ENCODE assay signal across 8 mouse cellular contexts in the genomic region with DNA sequence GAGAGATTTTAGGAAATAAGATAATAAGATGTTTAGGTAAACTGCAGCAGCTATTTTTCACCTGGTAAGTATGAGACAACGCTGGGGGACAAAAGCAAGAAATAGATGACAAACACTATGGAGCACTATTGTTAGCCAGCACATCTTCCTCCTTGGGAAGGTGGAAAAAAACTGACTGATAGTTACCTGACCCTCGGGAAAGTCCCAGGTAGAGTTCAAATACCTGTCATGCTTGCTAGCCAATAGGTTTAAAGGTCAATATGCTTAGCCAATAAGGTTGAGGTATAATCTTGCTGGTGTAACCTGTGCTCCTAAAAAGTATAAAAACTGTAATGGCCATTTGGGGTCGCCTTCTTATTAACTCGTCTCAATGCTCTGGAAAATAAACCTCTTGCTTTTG. TPM values are rescaled to one million over a fixed set of nuclear protein-coding genes. Genes with fewer than 3 reads are reported as not detected.
DNase-seq lines count a peak whose midpoint lies in the region; ATAC-seq lines count a peak whose summit lies in the region.

No protein-coding gene starts in this region.

- H3K36me3 ChIP-seq in erythroblast, embryonic 14.5 days (ENCODE audit: control insufficient read depth), result peaks cover 4% of the 10 kb centered on the region; the same call in 1 of the 2 replicates
- H3K36me3 ChIP-seq in neural tube, embryonic 11.5 days (ENCODE audit: control insufficient read depth, insufficient read depth, low read length), result no peaks in the 10 kb centered on the region
- H3K36me3 ChIP-seq in liver, embryonic 15.5 days (replicated peaks), result no peaks in the 10 kb centered on the region

- no peaks in the 10 kb centered on the region for H3K9me3 ChIP-seq in erythroblast, embryonic 14.5 days (ENCODE audit: control insufficient read depth, low read length)
- no peaks in the 10 kb centered on the region for H3K9me3 ChIP-seq in neural tube, embryonic 11.5 days (ENCODE audit: control insufficient read depth, low read length)
- H3K9me3 ChIP-seq in liver, embryonic 15.5 days (replicated peaks), result no peaks in the 10 kb centered on the region

- peaks cover 19% of the 10 kb centered on the region for H3K4me1 ChIP-seq in erythroblast, embryonic 14.5 days (ENCODE audit: control insufficient read depth)
- 0 out of 2 replicates have a peak, but pooled peaks cover 5% of the 10 kb centered on the region for H3K4me1 ChIP-seq in neural tube, embryonic 11.5 days (ENCODE audit: control insufficient read depth, insufficient read depth, low read length)
- peaks cover 21% of the 10 kb centered on the region for H3K4me1 ChIP-seq in liver, embryonic 15.5 days (replicated peaks)

- H3K27me3 ChIP-seq in erythroblast, embryonic 14.5 days (ENCODE audit: control insufficient read depth), result no peaks in the 10 kb centered on the region; the same call in 1 of the 2 replicates
- no peaks in the 10 kb centered on the region for H3K27me3 ChIP-seq in neural tube, embryonic 11.5 days (ENCODE audit: control insufficient read depth, insufficient read depth, low read length)
- H3K27me3 ChIP-seq in liver, embryonic 15.5 days, result no peaks in the 10 kb centered on the region

- H3K4me2 ChIP-seq in neural tube, embryonic 11.5 days (ENCODE audit: low read depth), result peak overlapping the region; percentile 52
- H3K4me2 ChIP-seq in liver, embryonic 15.5 days, result peak overlapping the region; percentile 79

- 20% methylated on average over 4 of the region's 4 CpGs for WGBS in neural tube, embryonic 11.5 days
- WGBS in liver, embryonic 15.5 days (ENCODE audit: insufficient replicate concordance), result 35% methylated on average over 4 of the region's 4 CpGs

- DNase-seq in neural tube, embryonic 11.5 days (ENCODE audit: low spot score), result no peak
- no peak for DNase-seq in neural tube, embryonic 10.5 days (ENCODE audit: extremely low spot score, low spot score)
- no peak for DNase-seq in Muller cell, postnatal 12 days (ENCODE audit: inconsistent ontology term)
- no peak for DNase-seq in spleen, adult 18-20 months

- H3K9ac ChIP-seq in neural tube, embryonic 11.5 days (ENCODE audit: low read length), result peak overlapping the region; percentile 72
- peak overlapping the region; percentile 74 for H3K9ac ChIP-seq in liver, embryonic 15.5 days

- ATAC-seq in erythroblast, adult 5-6 weeks (replicated peaks; ENCODE audit: low FRiP score, poor library complexity, severe bottlenecking), result no peak
- no peak for ATAC-seq in neural tube, embryonic 11.5 days (ENCODE audit: insufficient read depth, low FRiP score, low TSS enrichment)
- ATAC-seq in liver, embryonic 15.5 days (ENCODE audit: insufficient read depth), result no peak
- no peak for ATAC-seq in megakaryocyte progenitor cell, adult 5-6 weeks (replicated peaks; ENCODE audit: poor library complexity)

- no peak overlapping the region for H3K27ac ChIP-seq in neural tube, embryonic 11.5 days (ENCODE audit: low read depth, low read length)
- peak overlapping the region; percentile 67 for H3K27ac ChIP-seq in liver, embryonic 15.5 days (replicated peaks)

- peak overlapping the region; percentile 84 for H3K4me3 ChIP-seq in erythroblast, embryonic 14.5 days (replicated peaks)
- H3K4me3 ChIP-seq in neural tube, embryonic 11.5 days (ENCODE audit: low read depth, low read length), result peak overlapping the region; percentile 75
- H3K4me3 ChIP-seq in liver, embryonic 15.5 days (replicated peaks), result peak overlapping the region; percentile 76

RNA-seq across cellular contexts. Expression of a gene that starts 0.7 kb away (rescaled TPM):
- polyA plus RNA-seq in erythroblast, embryonic 14.5 days (2012), result 0.04 and 0.05 TPM in 2 replicates
- total RNA-seq in erythroblast, adult 5-6 weeks (2015; ENCODE audit: low replicate concordance), result 30.3 and 42.1 TPM in 2 replicates
- 46.4 and 50.7 TPM in 2 replicates for total RNA-seq in erythroblast, adult 5-6 weeks (2017; ENCODE audit: low replicate concordance)
- 28.6 and 31.6 TPM in 2 replicates for polyA plus RNA-seq in neural tube, embryonic 11.5 days (2014; fragmentation: Nextera tagmentation; extraction: Ambion mirVana)
- 10.8 and 12.2 TPM in 2 replicates for polyA plus RNA-seq in liver, embryonic 15.5 days (2015; fragmentation: Nextera tagmentation; extraction: Ambion mirVana)
- total RNA-seq in megakaryocyte progenitor cell, adult 5-6 weeks (2015), result 45.7 and 47.3 TPM in 2 replicates
- total RNA-seq in megakaryocyte progenitor cell, adult 5-6 weeks (2017), result 31.7 and 57.1 TPM in 2 replicates

RNA-seq across cellular contexts. Expression of a gene that starts 34.8 kb away (rescaled TPM):
- not detected in 2 replicates for polyA plus RNA-seq in erythroblast, embryonic 14.5 days (2012)
- total RNA-seq in erythroblast, adult 5-6 weeks (2015; ENCODE audit: low replicate concordance), result 0.58 TPM in 1 of 2 replicates, not detected in the other
- total RNA-seq in erythroblast, adult 5-6 weeks (2017; ENCODE audit: low replicate concordance), result 1.0 TPM in 1 of 2 replicates, not detected in the other
- not detected in 2 replicates for polyA plus RNA-seq in neural tube, embryonic 11.5 days (2014; fragmentation: Nextera tagmentation; extraction: Ambion mirVana)
- polyA plus RNA-seq in liver, embryonic 15.5 days (2015; fragmentation: Nextera tagmentation; extraction: Ambion mirVana), result not detected in 2 replicates
- total RNA-seq in megakaryocyte progenitor cell, adult 5-6 weeks (2015), result 0.17 and 0.29 TPM in 2 replicates
- total RNA-seq in megakaryocyte progenitor cell, adult 5-6 weeks (2017), result 0.12 and 0.41 TPM in 2 replicates

RNA-seq across cellular contexts. Expression of a gene that starts 42.4 kb away (rescaled TPM):
- not detected in 2 replicates for polyA plus RNA-seq in erythroblast, embryonic 14.5 days (2012)
- not detected in 2 replicates for total RNA-seq in erythroblast, adult 5-6 weeks (2015; ENCODE audit: low replicate concordance)
- total RNA-seq in erythroblast, adult 5-6 weeks (2017; ENCODE audit: low replicate concordance), result not detected in 2 replicates
- not detected in 2 replicates for polyA plus RNA-seq in neural tube, embryonic 11.5 days (2014; fragmentation: Nextera tagmentation; extraction: Ambion mirVana)
- polyA plus RNA-seq in liver, embryonic 15.5 days (2015; fragmentation: Nextera tagmentation; extraction: Ambion mirVana), result not detected in 2 replicates
- total RNA-seq in megakaryocyte progenitor cell, adult 5-6 weeks (2015), result not detected in 2 replicates
- not detected in 2 replicates for total RNA-seq in megakaryocyte progenitor cell, adult 5-6 weeks (2017)

Comparison
In these comparisons a context has a peak if more than half of its experiments do, and no peak if none do; other contexts are left out.
1. RNA of a gene that starts 0.7 kb away (polyA plus RNA-seq): 28.6 to 31.6 TPM in neural tube, embryonic 11.5 days and 10.8 to 12.2 TPM in liver, embryonic 15.5 days; 0.04 to 0.05 TPM in erythroblast, embryonic 14.5 days; every median in the first group is over 10 times any median in the second.
2. Peak in every context shown above with its lines, with median percentiles within 50 percentile points of each other: H3K4me3 ChIP-seq.